Mouse (Mus musculus) myocyte (in vitro differentiated cells): ENCODE results near the gene Osbpl2.
A peak's percentile ranks its signal among the peaks of the same experiment; 100 is the strongest.

ENCODE experiments used
- E2F4 ChIP-seq: IDR thresholded peaks from one replicate; pipeline ENCODE4 v1.6.1; 2011; ENCODE audit warnings: mild to moderate bottlenecking, control low read depth, moderate library complexity; ENCODE audit not compliant: insufficient read depth
- MYOD1 ChIP-seq, 3 experiments: IDR thresholded peaks; one replicate each; pipeline ENCODE4 v1.6.1; 2011; ENCODE audit warnings: control low read depth in 2 of 3, low read depth in 2 of 3, mild to moderate bottlenecking in 2 of 3, moderate library complexity in 1 of 3; ENCODE audit not compliant: insufficient read length in 2 of 3, control insufficient read depth in 1 of 3
- POLR2A ChIP-seq: IDR thresholded peaks from one replicate; pipeline ENCODE4 v1.6.1; 2011; ENCODE audit warnings: low read depth, mild to moderate bottlenecking, control low read depth, moderate library complexity; ENCODE audit not compliant: insufficient read length
- USF1 ChIP-seq: IDR thresholded peaks from one replicate; pipeline ENCODE4 v1.6.1; 2011; ENCODE audit warnings: low read depth, mild to moderate bottlenecking, control low read depth, moderate library complexity

- TF ChIP-seq E2F4 (no peak), USF1 (no peak), POLR2A (no peak), MYOD1 (IDR thresholded peaks at IDR 0.05; ENCODE audit: control insufficient read depth in 1 of 3, insufficient read length in 2 of 3, low read depth in 2 of 3) (peak in 1 of 3 experiments; percentile 32)
These were observed 23.4 kb upstream of the Osbpl2 start for GRCm38 (mm10) chr2:180095711-180096110.
